Mouse (Mus musculus): ENCODE measurements around the gene Cdc6.

- TF ChIP-seq POLR2A (IDR thresholded peaks at IDR 0.05; ENCODE audit: insufficient read depth, low read depth, low read length), result no peak
- TF ChIP-seq CTCF (IDR thresholded peaks at IDR 0.05), result no peak
Measured at GRCm38 (mm10) chr11:98954801-98955706, 47.5 kb downstream of the Cdc6 start.

Measured in heart, adult 2 months (tissue).